Mouse (Mus musculus) spleen, postnatal 36 days (tissue): ENCODE data around the gene Ikzf1.

Source experiments
- DNase-seq, 2 experiments: peaks; one replicate each; pipeline ENCODE4 v3.0.0; 2022; ENCODE audit warnings: low spot score in 2 of 2, mixed read lengths in 1 of 2

The Ikzf1 gene

GRCm38 (mm10) chr11:11808035-11808819 is 123.4 kb downstream of the Ikzf1 start:
- no peak for DNase-seq

- peak; percentile 96 for DNase-seq
Observed at GRCm38 (mm10) chr11:11808820-11809403, 124.1 kb downstream of the Ikzf1 start, which contains the start of gene Fignl1. Gene Fignl1, minus strand, starts transcription at chr11:11808962.

DNA sequence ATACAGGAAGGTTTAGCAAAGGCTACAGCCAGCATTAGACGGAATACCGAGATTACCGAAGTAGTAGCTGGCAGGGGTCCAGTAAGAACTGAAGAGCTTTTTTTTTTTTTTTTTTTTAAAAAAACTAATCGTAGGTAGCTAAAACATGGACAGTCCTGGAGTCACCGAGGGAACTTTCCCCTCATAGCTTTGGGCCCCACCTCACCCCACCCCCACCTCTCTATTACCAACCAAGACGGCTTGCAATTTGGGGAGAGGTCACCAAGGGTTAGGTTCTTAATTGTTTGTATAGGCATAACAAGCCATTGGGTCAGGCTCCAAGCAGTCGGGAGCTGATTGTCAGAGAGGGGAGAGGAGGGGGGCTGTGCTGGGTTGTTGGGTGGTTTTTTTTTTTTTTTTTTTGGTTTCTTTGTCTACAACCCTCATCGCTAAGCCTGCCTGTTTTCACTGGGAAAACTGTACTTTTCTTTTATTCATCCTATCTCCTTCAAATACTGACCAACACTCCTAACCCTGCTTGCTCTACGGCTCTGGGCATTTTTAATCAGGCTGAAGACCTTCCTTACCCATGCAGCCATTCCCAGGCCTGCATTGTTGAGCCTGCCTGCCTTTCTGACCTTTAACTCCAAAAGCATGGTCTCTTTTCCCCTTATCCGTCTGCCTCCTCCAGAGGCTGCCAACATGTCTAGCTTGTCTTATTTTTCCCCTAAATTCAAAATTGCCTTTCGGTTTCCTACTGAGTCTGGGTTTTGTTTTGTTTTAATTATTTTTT is 124.8 kb downstream of the Ikzf1 start:
- DNase-seq: no peak

GRCm38 (mm10) chr11:11811906-11812480 is 127.2 kb downstream of the Ikzf1 start:
- DNase-seq: peak; percentile 59 to 66

DNA sequence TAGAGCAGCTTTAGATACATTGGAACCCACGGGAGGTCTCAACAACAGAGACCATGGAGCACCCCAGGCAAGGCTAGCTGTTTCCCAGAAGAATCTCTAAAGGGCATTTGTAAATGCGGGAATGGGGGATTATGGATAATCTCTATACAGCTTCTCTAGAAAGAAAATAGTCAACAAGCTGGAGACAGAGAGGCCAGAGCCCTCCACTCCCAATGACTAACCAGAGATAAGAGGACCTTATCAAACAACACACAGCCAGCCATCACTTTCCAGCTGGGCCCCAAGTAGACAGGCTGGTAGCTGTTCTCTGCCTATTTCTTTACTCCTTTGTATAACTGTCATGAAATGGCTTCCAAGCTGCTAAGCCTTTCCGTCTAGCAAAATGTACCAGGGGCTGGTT is 130.9 kb downstream of the Ikzf1 start:
- peak in 1 of 2 experiments; percentile 20 for DNase-seq

- no peak for DNase-seq
Observed at GRCm38 (mm10) chr11:11818797-11819196, 134.0 kb downstream of the Ikzf1 start.

- DNase-seq: no peak
Observed at GRCm38 (mm10) chr11:11819206-11819605, 134.4 kb downstream of the Ikzf1 start.

- DNase-seq: peak; percentile 53 to 74
Observed at GRCm38 (mm10) chr11:11820251-11820650, 135.4 kb downstream of the Ikzf1 start.

GRCm38 (mm10) chr11:11820737-11821136 is 135.9 kb downstream of the Ikzf1 start:
- no peak for DNase-seq

DNA sequence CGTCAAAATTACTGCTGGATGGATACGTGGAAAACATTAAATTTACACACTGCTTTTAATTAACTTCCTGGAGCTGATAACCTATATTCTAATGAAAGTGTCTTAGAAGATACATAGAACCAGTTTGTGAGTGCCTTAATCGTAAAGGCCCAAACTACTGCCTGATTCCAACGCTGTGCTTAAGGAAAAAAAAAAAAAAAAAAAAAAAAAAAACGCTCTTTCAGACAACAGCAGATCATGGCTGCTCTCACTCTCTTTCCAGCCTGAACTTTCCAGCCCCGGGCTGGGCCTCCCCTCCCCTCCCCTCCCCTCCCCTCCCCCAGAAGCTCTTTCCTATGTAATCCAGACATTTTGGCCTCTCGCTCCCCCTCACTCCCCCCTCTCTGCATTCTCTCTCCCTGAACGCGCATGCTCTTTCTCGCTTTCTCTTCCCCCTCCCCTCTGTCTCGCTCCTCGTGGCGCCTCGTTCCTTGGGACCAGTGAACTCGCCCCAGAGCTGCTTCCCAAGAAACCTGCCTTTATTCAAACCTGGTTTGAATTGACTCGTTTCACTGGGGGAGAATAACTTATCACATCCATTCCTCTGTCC is 136.7 kb downstream of the Ikzf1 start:
- DNase-seq: no peak
